Mouse (Mus musculus): ENCODE results near the gene Phf23. TPM values are rescaled to one million over a fixed set of nuclear protein-coding genes. Genes with fewer than 3 reads are reported as not detected.

Phf23 gene
- total RNA-seq, 2 experiments from 2014 or later, result 44.3 to 48.9 TPM

DNA sequence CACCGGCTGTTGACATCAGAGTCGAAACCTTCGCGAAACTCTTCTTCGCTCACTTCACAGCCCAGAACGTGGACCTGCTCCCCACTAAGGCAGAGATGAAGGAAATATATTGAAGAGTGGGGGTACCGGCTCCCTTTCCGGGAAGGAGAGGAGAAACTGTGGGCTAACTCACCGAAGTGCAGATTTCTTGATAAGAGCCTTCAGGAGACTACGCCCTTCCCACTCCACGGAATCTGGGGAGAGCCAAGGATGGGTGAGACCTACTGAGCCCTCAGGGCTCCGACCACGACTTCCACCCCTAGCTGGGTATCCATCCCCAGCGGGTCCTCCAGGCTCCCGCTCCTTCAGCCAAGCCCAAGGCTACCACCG, 15.8 kb upstream of the Phf23 start:
- TF ChIP-seq CTCF (IDR thresholded peaks at IDR 0.05), result no peak
- intact Hi-C loops (cut with DNase I), result loop anchor here (2.0 kb wide), 3 partner anchors 15 to 59 kb away; partner anchors contain the start of genes Eif5a, Phf23 and Ybx2
- H3K27ac ChIP-seq, result peak overlapping the region; percentile 95
- peak overlapping the region; percentile 61 for H3K4me3 ChIP-seq
- no peak for DNase-seq (ENCODE audit: extremely low spot score in 1 of 2, low spot score in 2 of 2)

DNA sequence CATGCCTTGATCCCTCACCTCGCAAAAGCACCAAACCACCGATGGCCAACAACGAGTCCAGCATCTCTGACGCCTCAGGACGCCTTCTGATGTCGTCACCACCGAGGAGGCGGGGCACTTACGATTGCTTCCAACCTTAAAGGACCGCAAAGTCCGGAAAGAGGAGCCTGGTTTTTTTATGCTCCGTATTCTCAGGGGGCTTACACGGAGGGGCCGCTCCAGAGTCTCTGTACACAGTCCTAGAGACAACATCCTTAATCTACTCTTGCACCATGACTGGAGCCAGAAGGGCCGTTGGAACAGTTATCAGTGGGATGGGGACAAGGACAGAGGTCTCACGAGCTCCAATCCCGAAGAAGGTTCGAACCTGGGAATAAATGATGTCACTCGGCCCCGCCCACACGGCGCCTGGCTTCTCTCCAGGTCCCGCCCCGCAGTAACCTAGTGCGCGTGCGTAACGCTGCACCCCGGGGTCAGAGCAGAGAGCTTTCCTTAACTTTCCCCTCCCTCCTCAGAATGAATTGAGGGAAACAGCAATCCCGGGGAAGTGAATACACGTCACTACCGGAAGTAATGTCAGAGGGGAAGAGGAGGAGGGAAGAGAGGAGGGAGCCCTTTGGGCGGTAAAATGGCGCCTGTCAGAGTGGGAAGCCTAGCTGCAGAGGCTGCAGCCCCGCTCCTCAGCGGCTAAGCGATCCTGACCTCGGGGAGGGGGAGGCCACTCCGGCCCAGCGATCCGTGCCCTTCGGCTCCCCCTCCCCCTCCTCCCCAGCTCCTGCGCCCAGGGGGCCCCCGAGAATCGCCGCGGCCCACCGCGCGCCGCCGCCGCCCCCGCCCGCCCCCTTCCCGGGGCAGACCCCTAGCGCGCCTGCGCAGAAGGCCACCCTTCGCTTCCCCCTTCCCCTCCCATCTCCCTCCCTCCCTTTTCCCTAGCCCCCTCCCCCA, 15.1 kb upstream of the Phf23 start:
- Histone ChIP-seq H3K4me3 (peak overlapping the region; percentile 61), H3K27ac (peak overlapping the region; percentile 95)
- intact Hi-C loops (cut with DNase I), result loop anchor here (1.0 to 2.0 kb wide), 4 partner anchors 14 to 221 kb away; partner anchors contain the start of genes Eif5a, Phf23 and Ybx2
- DNase-seq (ENCODE audit: extremely low spot score in 1 of 2, low spot score in 2 of 2), result peak; percentile 98 to 99
- no peak for TF ChIP-seq CTCF (IDR thresholded peaks at IDR 0.05)

DNA sequence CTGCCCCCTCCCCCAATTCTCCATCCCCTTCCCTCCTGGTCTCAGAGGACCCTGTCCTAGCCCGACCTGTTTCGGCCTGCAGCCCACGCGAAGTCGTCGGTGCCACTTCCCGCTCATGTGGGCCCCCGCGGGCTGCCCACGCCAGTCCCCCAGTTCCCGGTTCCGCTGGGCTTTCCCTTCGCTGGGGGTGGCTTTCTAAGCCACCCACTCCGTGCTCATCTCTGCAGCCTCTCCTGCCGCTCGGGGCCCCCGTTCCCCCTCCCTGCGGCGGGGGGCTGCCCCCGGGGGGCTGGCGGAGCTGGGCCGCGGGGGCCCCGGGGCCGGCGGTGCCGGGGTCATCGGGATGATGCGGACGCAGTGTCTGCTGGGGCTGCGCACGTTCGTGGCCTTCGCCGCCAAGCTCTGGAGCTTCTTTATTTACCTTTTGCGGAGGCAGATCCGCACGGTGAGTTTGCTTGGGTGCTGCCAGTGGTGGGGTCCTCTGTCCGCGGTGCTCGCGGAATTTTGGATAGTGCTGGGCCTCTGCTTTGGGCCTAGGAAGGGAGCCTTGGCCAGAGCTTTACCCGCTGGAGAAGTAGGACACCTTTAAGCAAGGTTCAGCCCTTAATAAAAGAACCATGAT, 14.3 kb upstream of the Phf23 start, which contains the start of gene Ctdnep1:
Ctdnep1 (plus strand) TSS at position 16 of the 622 bp plus-strand sequence.
- H3K4me3 ChIP-seq, result peak within 1 kb of the TSS; percentile 61

DNA sequence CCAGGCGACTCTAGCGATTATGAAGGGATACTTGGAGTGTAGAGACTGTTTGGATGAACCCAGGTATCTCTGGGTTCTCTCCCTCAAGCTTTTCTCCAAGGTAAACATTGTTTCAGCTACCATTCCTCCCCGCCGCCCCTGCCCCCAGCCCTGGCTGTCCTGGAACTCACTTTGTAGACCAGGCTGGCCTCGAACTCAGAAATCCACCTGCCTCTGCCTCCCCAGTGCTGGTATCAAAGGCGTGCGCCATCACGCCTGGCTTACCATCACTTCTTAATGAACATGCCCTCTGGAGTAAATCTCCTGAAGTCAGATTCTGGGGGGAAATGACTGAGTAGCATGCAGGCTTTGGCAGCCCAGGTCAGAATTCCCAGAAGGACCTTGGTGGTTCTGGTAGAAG, 13.4 kb upstream of the Phf23 start, which contains the start of gene Elp5:
Elp5 (minus strand) TSS at position 293 of the 400 bp plus-strand sequence.
- no peak for DNase-seq (ENCODE audit: extremely low spot score in 1 of 2, low spot score in 2 of 2)
- no peak for TF ChIP-seq CTCF (IDR thresholded peaks at IDR 0.05)
- peak within 1 kb of the TSS; percentile 61 for H3K4me3 ChIP-seq
- peak within 1 kb of the TSS; percentile 95 for H3K27ac ChIP-seq
- intact Hi-C loops (cut with DNase I), result no loop called here

More for the DNA sequence above, 14.3 kb upstream of the Phf23 start, which contains the start of gene Ctdnep1:
- peak in 1 of 2 experiments; percentile 43 for DNase-seq (ENCODE audit: extremely low spot score in 1 of 2, low spot score in 2 of 2)
- peak within 1 kb of the TSS; percentile 95 for H3K27ac ChIP-seq
- intact Hi-C loops (cut with DNase I), result loop anchor here (1.0 to 2.0 kb wide), 4 partner anchors 14 to 222 kb away; partner anchors contain the start of genes Eif5a, Phf23 and Ybx2
- TF ChIP-seq CTCF (IDR thresholded peaks at IDR 0.05), result no peak

DNA sequence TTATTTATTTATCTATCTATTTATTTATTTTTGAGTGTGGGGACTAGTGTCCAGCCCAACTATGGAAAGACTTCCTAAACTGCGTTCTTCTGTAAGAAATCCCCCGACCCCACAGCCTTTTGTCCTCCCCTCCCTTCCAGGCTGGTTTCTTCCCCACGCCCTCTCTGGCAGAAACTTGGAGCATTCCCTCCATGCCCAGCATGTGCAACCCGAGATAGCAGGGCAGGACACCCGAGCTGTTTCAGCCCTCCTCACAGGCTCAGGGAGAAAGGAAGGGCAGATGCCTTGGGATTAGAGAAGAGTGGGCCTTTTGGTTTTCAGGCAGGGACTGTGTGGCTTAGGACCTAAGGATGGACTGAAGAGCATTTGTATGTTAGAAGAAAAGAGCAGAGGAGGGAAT, 12.7 kb upstream of the Phf23 start:
- intact Hi-C loops (cut with DNase I), result no loop called here
- DNase-seq (ENCODE audit: extremely low spot score in 1 of 2, low spot score in 2 of 2), result no peak
- Histone ChIP-seq H3K27ac (no peak overlapping the region), H3K4me3 (peak overlapping the region; percentile 19)
- no peak for TF ChIP-seq CTCF (IDR thresholded peaks at IDR 0.05)

DNA sequence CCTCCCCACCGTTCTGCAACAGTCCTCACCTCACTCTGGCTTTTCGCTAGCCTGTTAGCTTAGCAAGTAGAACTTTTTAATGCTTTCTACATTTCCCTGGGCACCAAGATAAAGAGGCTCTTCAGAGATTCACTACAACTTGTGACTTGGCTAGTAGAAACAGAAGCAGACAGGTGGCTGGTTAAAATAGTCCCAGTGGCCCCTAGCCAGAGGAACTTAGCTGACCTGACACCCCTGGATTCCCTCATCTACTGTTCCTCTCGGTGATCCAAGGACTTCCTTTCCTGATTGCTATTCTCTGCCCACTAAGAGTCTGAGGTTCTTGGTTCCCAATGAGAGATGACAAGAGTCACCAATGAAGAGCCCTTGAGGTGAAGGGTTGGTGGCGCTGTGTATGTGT, 12.2 kb upstream of the Phf23 start:
- H3K27ac ChIP-seq, result no peak overlapping the region
- H3K4me3 ChIP-seq, result no peak overlapping the region
- no peak for DNase-seq (ENCODE audit: extremely low spot score in 1 of 2, low spot score in 2 of 2)
- intact Hi-C loops (cut with DNase I), result no loop called here
- no peak for TF ChIP-seq CTCF (IDR thresholded peaks at IDR 0.05)

DNA sequence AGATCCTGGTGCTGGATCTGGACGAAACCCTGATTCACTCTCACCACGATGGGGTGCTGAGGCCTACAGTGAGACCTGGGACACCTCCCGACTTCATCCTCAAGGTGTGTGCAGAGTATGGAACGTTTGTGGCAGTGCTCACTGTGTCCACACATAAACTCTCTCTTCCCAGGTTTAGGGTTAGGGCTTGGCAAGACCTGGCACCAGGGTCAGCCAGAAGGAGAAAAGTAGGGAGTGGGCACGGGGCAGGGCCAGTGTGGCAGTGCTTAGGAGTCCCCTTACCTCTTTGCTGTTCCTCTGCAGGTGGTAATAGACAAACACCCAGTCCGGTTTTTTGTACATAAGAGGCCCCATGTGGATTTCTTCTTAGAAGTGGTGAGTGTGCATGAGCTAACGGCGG, 11.1 kb upstream of the Phf23 start:
- no peak for DNase-seq (ENCODE audit: extremely low spot score in 1 of 2, low spot score in 2 of 2)
- intact Hi-C loops (cut with DNase I), result no loop called here
- H3K4me3 ChIP-seq, result no peak overlapping the region
- no peak overlapping the region for H3K27ac ChIP-seq
- TF ChIP-seq CTCF (IDR thresholded peaks at IDR 0.05), result no peak

DNA sequence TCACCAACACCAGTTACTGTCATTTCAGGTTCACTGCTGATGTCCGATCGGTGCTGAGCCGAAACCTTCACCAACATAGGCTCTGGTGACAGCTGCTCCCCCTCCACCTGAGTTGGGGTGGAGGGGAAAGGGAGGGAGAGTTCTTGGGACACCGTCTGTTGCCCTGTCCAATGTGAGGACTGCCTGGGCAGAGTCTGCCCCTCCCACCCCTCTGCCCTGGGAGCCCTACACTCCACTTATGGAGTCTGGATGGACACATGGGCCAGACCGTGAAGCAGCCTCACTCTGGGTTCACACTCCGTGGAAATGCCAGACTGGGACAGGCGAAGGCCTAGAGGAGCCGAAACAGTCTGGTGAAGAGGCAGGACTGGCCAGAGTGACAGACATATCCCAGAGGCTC, 5.6 kb upstream of the Phf23 start:
- H3K27ac ChIP-seq, result no peak overlapping the region
- intact Hi-C loops (cut with DNase I), result no loop called here
- no peak overlapping the region for H3K4me3 ChIP-seq
- DNase-seq (ENCODE audit: extremely low spot score in 1 of 2, low spot score in 2 of 2), result no peak
- TF ChIP-seq CTCF (IDR thresholded peaks at IDR 0.05), result no peak

DNA sequence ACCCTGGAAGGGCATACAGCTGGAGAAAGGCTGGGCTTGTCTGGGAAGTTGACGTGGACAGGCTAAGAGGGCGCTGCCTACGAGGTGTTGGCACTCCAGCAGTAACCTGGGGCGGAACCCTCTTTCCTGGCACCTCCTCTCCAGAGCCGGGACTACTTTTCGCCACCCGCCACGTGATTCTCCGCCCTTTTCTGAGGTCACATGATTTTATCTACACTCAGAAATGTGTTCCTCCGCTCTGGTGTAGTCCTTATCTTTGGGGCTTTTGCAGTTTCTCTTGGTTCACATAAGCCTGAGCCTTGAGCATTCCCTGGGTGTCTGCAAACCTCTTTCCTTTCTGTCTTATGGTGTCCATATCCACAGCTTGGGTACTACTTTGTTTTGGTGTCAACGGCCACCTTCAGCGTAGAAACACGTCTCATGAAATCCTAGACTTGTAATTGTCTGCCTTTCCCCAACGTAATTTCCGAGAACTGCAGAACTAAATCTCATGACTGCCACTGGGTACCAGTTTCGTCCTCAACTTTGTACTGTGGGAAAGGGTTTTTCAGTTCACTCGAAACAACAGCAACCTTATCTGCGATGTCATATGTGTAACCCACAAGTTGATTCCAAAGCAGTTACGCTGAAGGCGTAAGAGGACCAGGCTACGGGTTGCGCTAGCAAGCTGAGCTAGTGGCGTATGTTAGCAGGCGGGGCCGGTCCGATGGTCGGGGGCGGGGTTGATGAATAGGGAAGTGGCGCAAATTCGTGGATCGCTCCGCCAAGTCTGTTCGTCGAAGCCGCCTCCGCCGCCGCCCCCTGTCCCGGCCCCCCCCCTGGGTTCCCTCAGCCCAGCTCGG, 4.5 kb upstream of the Phf23 start, which contains the start of gene Gabarap:
Gabarap (plus strand) TSS at position 294 of the 842 bp plus-strand sequence.
- TF ChIP-seq CTCF (IDR thresholded peaks at IDR 0.05), result no peak
- intact Hi-C loops (cut with DNase I), result no loop called here
- Histone ChIP-seq H3K4me3 (peak within 1 kb of the TSS; percentile 93), H3K27ac (peak within 1 kb of the TSS; percentile 96)
- DNase-seq (ENCODE audit: extremely low spot score in 1 of 2, low spot score in 2 of 2), result peak; percentile 93 to 95

DNA sequence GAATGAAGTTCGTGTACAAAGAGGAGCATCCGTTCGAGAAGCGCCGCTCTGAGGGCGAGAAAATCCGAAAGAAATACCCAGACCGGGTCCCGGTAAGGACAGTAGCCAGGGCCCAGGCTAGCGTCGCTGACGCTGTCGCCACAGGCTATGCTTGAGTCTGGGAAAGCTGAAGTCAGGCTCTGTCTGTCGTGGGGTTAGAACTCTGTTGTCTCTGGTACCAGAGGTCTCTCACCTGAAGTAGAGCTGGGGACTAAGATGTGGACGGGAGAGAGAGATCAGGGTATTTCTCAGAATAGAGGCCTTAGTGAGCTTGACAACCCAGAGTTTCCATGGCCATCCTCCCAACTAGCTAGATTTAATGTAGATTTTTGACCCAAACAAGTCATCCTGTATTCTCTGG, 3.9 kb upstream of the Phf23 start:
- peak overlapping the region; percentile 93 for H3K4me3 ChIP-seq
- intact Hi-C loops (cut with DNase I), result no loop called here
- no peak for DNase-seq (ENCODE audit: extremely low spot score in 1 of 2, low spot score in 2 of 2)
- no peak for TF ChIP-seq CTCF (IDR thresholded peaks at IDR 0.05)
- H3K27ac ChIP-seq, result peak overlapping the region; percentile 96

DNA sequence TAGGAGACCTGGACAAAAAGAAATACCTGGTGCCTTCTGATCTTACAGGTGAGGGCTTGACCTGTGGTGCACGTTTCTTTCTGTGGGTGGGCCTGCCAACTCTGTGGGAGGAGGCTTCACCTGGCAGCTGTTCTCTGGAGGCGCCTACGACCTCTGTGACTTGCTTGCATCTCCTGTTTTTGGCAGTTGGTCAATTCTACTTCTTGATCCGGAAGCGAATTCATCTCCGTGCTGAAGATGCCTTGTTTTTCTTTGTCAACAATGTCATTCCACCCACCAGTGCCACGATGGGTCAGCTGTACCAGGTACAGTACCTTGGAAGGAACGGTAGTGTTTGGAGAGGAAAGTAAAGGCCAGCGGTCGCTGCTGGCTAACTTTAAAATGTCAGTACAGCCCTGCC, 3.2 kb upstream of the Phf23 start:
- intact Hi-C loops (cut with DNase I), result no loop called here

More for the DNA sequence above, 3.2 kb upstream of the Phf23 start:
- no peak for TF ChIP-seq CTCF (IDR thresholded peaks at IDR 0.05)
- peak overlapping the region; percentile 96 for H3K27ac ChIP-seq
- H3K4me3 ChIP-seq, result peak overlapping the region; percentile 93
- no peak for DNase-seq (ENCODE audit: extremely low spot score in 1 of 2, low spot score in 2 of 2)
